Comparison of ENCODE assay signal across 8 mouse cellular contexts in genomic region chr7:82204014-82204784, GRCm38 (mm10). TPM values are rescaled to one million over a fixed set of nuclear protein-coding genes. Genes with fewer than 3 reads are reported as not detected.
DNase-seq lines count a peak whose midpoint lies in the region; ATAC-seq and TF ChIP-seq lines count a peak whose summit lies in the region.

No protein-coding gene starts in this region.

- no peak overlapping the region for H3K4me3 ChIP-seq in lung, adult 2 months (replicated peaks; ENCODE audit: extremely low read depth, low read depth, low read length)
- H3K4me3 ChIP-seq in kidney, postnatal 0 days (replicated peaks; ENCODE audit: low read depth, low read length), result no peak overlapping the region
- no peak overlapping the region for H3K4me3 ChIP-seq in midbrain, embryonic 14.5 days (replicated peaks; ENCODE audit: low read depth, low read length)
- H3K4me3 ChIP-seq in midbrain, embryonic 16.5 days (ENCODE audit: low read depth, low read length), result no peak overlapping the region

- H3K9ac ChIP-seq in kidney, postnatal 0 days (ENCODE audit: low read depth, low read length), result no peak overlapping the region
- no peak overlapping the region for H3K9ac ChIP-seq in midbrain, embryonic 14.5 days (replicated peaks; ENCODE audit: low read length)
- H3K9ac ChIP-seq in midbrain, embryonic 16.5 days (ENCODE audit: low read depth, low read length), result no peak overlapping the region

- peak overlapping the region; percentile 19 for H3K4me2 ChIP-seq in kidney, postnatal 0 days (ENCODE audit: low read length)
- no peak overlapping the region for H3K4me2 ChIP-seq in midbrain, embryonic 14.5 days (ENCODE audit: low read length)
- no peak overlapping the region for H3K4me2 ChIP-seq in midbrain, embryonic 16.5 days (ENCODE audit: low read length)

- DNase-seq in adrenal gland, postnatal 10 days, result peak; percentile 31
- no peak for DNase-seq in adrenal gland, postnatal 4 days (ENCODE audit: low spot score in 2 of 2)
- DNase-seq in lung, postnatal 10 days, result peak; percentile 12
- no peak for DNase-seq in lung, adult 2 months
- DNase-seq in kidney, postnatal 0 days (ENCODE audit: low spot score), result peak; percentile 56
- DNase-seq in thymus, postnatal 14 days, result peak; percentile 89
- no peak for DNase-seq in midbrain, embryonic 14.5 days

- 23% methylated on average over 12 of the region's 12 CpGs for WGBS in lung, adult 2 months
- 12% methylated on average over 12 of the region's 12 CpGs for WGBS in kidney, postnatal 0 days
- WGBS in midbrain, embryonic 14.5 days, result 75% methylated on average over 12 of the region's 12 CpGs
- 73% methylated on average over 12 of the region's 12 CpGs for WGBS in midbrain, embryonic 16.5 days

- no peaks in the 10 kb centered on the region for H3K4me1 ChIP-seq in lung, adult 2 months (ENCODE audit: control insufficient read depth, insufficient read depth, low read length)
- peaks cover 8% of the 10 kb centered on the region; the same call in 1 of the 2 replicates for H3K4me1 ChIP-seq in kidney, postnatal 0 days (replicated peaks; ENCODE audit: insufficient read depth, low read length)
- H3K4me1 ChIP-seq in midbrain, embryonic 14.5 days (ENCODE audit: control insufficient read depth, insufficient read depth, low read length), result no peaks in the 10 kb centered on the region
- H3K4me1 ChIP-seq in midbrain, embryonic 16.5 days (ENCODE audit: control insufficient read depth, insufficient read depth, low read length), result no peaks in the 10 kb centered on the region

- no peaks in the 10 kb centered on the region for H3K9me3 ChIP-seq in kidney, postnatal 0 days (replicated peaks; ENCODE audit: low read length)
- H3K9me3 ChIP-seq in midbrain, embryonic 14.5 days (ENCODE audit: control insufficient read depth, low read length), result no peaks in the 10 kb centered on the region
- no peaks in the 10 kb centered on the region for H3K9me3 ChIP-seq in midbrain, embryonic 16.5 days (replicated peaks; ENCODE audit: control insufficient read depth, low read length, poor library complexity, severe bottlenecking)

- peak; percentile 67 for ATAC-seq in kidney, postnatal 0 days (replicated peaks; ENCODE audit: low FRiP score, low read depth)
- ATAC-seq in midbrain, embryonic 14.5 days (ENCODE audit: low FRiP score, low TSS enrichment), result no peak
- no peak for ATAC-seq in midbrain, embryonic 16.5 days

- H3K27me3 ChIP-seq in kidney, postnatal 0 days (ENCODE audit: insufficient read depth, low read length), result no peaks in the 10 kb centered on the region
- H3K27me3 ChIP-seq in midbrain, embryonic 14.5 days (ENCODE audit: control insufficient read depth, insufficient read depth, low read length), result no peaks in the 10 kb centered on the region
- no peaks in the 10 kb centered on the region for H3K27me3 ChIP-seq in midbrain, embryonic 16.5 days (ENCODE audit: control insufficient read depth, insufficient read depth, low read depth, low read length)

- no peak for TF ChIP-seq POLR2A in lung, adult 2 months (IDR thresholded peaks at IDR 0.05; ENCODE audit: borderline replicate concordance, extremely low read depth, low read depth, low read length)

- no peak for TF ChIP-seq CTCF in lung, adult 2 months (IDR thresholded peaks at IDR 0.05; ENCODE audit: insufficient read depth, low read length)
- no peak for TF ChIP-seq CTCF in kidney, postnatal 0 days (IDR thresholded peaks at IDR 0.05; ENCODE audit: low read depth)

- no peaks in the 10 kb centered on the region for H3K36me3 ChIP-seq in kidney, postnatal 0 days (ENCODE audit: insufficient read depth, low read length)
- no peaks in the 10 kb centered on the region for H3K36me3 ChIP-seq in midbrain, embryonic 14.5 days (ENCODE audit: control insufficient read depth, insufficient read depth, low read length)
- H3K36me3 ChIP-seq in midbrain, embryonic 16.5 days (ENCODE audit: control insufficient read depth, insufficient read depth, low read length), result no peaks in the 10 kb centered on the region

- H3K27ac ChIP-seq in kidney, postnatal 0 days, result peak overlapping the region; percentile 27; the same call in 1 of the 2 replicates
- H3K27ac ChIP-seq in midbrain, embryonic 14.5 days (replicated peaks; ENCODE audit: low read depth, low read length), result no peak overlapping the region
- no peak overlapping the region for H3K27ac ChIP-seq in midbrain, embryonic 16.5 days (ENCODE audit: low read length)

RNA-seq across cellular contexts. Expression of gene Sh3gl3, which starts 30.6 kb away (rescaled TPM):
- total RNA-seq in adrenal gland, postnatal 10 days (2021), result 10 to 100 TPM in 1 of 2 experiments, 1 to 10 TPM in 1; 9.1 to 10.2 TPM
- 10 to 100 TPM; 17.6 to 19.9 TPM for total RNA-seq in adrenal gland, postnatal 4 days (2021)
- polyA plus RNA-seq in lung, adult 2 months (2012; rRNA removed), result 0.17 and 0.73 TPM in 2 replicates
- 15.2 and 16.4 TPM in 2 replicates for polyA plus RNA-seq in kidney, postnatal 0 days (2015; fragmentation: Nextera tagmentation; extraction: Ambion mirVana)
- 76.5 and 82.4 TPM in 2 replicates for polyA plus RNA-seq in midbrain, embryonic 14.5 days (2014; fragmentation: Nextera tagmentation; extraction: Ambion mirVana)
- 85.0 and 91.4 TPM in 2 replicates for polyA plus RNA-seq in midbrain, embryonic 16.5 days (2015; fragmentation: Nextera tagmentation; extraction: Ambion mirVana)

Comparison
In these comparisons a context has a peak if more than half of its experiments do, and no peak if none do; other contexts are left out.
1. DNase-seq: peak in adrenal gland, postnatal 10 days (single experiment), lung, postnatal 10 days (single experiment), kidney, postnatal 0 days (single experiment) and thymus, postnatal 14 days (single experiment); none in adrenal gland, postnatal 4 days (0 of 2), lung, adult 2 months (single experiment) and midbrain, embryonic 14.5 days (single experiment).